Mouse (Mus musculus): Measurements from ENCODE around the gene Col19a1.

Col19a1 gene

DNA sequence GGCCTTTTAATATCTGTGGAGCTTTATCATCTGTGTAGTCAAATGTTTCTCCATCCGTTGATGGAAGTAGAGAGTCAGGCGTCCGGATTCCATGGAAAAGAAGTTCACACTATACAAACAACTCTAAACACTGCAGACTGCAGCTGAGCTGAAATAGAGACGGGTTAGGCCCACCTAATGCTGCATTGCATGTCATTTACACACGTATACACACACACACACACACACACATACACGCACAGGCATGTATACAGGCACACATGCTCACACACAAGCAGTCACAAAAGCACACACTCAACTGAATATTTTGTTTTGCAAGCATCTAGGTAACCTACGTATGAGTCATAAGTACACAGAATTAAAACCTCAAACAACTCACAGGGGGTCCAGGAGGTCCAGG, 284.2 kb downstream of the Col19a1 start:
- DNase-seq = no peak

GRCm38 (mm10) chr1:24302674-24303073, 284.6 kb downstream of the Col19a1 start:
- DNase-seq = peak; percentile 67

- no peak for DNase-seq
Measured at GRCm38 (mm10) chr1:24300700-24301099, 286.6 kb downstream of the Col19a1 start.

- DNase-seq = no peak
Measured at GRCm38 (mm10) chr1:24294979-24295942, 292.0 kb downstream of the Col19a1 start.

- DNase-seq = no peak
Measured at GRCm38 (mm10) chr1:24292515-24292914, 294.8 kb downstream of the Col19a1 start.

DNA sequence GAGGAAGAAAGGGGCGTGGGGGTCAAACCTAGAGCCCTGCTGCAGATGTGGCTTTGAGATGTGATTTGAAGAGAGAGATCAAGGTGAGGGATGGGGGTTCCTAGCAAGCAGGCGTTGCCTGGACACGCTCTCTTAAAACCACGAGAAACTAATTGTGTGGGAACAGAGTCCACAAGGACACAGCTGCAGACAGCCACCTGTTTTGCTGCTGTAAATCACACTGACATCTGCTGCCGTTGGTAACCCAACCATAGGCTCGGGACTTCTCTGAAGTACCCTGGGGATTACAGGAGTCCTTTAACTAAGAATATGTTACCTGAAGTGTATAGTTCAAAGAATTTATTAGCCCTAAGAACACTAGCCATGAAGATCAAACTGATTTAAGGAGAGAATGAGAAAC, 300.9 kb downstream of the Col19a1 start:
- no peak for DNase-seq

GRCm38 (mm10) chr1:24267022-24267421, 320.2 kb downstream of the Col19a1 start:
- DNase-seq = no peak

- no peak for DNase-seq
Measured at GRCm38 (mm10) chr1:24261181-24261580, 326.1 kb downstream of the Col19a1 start.

GRCm38 (mm10) chr1:24259419-24259818, 327.9 kb downstream of the Col19a1 start:
- DNase-seq = no peak

GRCm38 (mm10) chr1:24257961-24258360, 329.3 kb downstream of the Col19a1 start:
- DNase-seq = no peak

- no peak for DNase-seq
Measured at GRCm38 (mm10) chr1:24249105-24249664, 338.1 kb downstream of the Col19a1 start.

DNA sequence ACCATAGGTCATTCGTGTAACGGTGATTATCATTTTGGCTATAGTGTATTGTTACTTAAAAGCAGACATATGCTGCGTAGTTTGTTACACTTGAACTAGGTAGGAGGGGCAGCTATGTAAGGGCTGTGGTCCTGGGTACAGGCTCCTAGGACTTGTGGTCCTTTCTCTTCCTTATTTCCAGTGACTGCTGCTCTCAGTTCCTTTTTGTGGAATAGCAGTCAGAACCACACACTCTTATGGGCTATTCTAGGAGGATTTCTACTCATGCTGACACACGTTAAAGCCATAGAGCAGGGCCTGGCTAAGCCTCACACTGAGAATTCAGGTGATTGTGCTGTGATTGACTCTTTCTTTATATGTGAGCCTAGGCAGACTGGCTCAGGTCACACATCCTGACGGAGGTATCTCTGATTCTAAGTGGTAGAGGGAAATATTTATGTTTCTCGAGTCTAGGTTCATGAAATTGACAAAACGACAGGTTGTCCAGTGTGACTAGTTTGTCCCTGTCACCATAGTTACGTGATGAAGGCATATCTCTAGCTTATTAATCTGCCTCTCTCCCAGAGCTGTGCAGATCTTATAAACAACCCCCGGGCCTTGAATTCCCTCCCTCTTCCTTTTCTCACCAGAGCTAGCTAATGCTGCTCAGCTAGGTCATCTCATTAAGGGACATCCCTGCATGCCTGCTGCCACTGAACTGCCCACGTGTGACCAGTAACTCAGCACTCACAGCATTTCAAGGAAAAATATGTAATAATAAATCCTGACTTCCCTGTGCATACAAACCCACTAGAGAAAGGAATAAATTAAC, 338.8 kb downstream of the Col19a1 start:
- DNase-seq = no peak

DNA sequence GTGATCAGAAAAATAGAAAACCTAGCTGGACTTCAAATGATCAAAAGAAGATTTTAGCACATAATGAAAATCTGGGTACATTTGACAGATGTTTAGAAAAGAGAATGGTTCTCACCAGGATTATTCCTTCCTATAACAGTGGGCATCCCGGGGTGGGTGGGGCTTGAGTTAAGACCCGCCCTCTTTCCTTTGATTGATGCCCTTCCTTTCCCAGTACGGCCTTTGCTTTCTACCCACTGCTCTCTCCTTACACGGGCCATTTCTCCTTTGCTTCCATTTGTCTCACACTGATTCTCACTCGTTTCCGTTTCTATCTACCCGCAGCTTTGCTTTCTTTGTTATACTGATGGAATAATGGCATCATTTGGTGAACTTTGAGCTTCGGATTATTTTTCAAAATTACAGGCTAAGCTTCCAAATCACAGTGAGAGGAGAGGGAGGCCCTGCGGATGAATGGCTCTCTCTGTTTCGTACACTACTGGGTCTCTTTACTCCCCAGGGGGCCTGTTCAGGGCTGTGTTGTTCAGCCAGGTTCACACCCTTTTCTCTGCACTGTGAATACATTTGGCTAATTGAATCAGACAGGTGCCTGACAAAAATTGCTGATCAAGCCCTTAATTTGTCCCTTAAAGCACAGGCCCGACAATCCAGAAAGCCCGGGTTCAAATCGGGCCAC, 341.4 kb downstream of the Col19a1 start:
- DNase-seq = no peak

- no peak for DNase-seq
Measured at GRCm38 (mm10) chr1:24244931-24245330, 342.3 kb downstream of the Col19a1 start.

- no peak for DNase-seq
Measured at GRCm38 (mm10) chr1:24240039-24240691, 347.1 kb downstream of the Col19a1 start.

DNA sequence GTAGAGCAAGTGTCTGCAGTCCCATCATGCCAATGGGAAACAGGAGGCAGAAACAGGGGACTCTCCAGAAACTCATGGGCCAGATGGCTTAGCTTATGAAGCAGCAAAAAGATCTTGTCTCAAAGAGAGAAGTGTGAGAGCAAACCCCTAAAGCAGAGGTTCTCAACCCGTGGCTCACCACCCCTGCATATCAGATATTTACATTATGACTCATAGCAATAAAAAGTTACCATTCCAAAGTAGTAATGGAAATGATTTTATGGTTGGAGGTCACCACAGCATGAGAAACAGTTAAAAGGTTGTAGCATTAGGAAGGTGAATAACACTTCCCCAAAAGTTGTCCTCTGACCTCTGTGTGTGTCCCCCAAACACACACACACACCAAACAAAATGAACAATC, 350.9 kb downstream of the Col19a1 start:
- no peak for DNase-seq

- no peak for DNase-seq
Measured at GRCm38 (mm10) chr1:24231504-24232270, 355.6 kb downstream of the Col19a1 start.

DNA sequence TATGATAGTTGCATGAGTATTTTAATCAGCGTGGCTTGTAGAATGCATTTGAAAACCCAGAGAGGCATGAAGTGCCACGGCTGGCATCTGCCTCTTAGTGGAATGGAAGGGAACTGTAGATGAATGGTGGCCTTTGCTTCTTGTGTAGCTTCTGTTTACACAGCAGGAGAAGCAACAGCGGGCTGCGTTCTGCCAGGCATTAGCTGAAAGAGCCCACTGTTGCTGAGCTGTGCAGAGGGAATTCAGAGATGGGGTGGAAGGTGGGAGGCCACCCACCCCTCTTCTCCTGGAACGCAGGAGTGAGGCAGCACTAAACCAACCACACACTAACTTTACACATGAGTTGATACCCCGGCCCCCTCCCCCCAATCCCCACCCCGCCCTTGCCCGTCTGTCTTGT, 356.8 kb downstream of the Col19a1 start:
- DNase-seq = no peak

- DNase-seq = peak; percentile 43
Measured at GRCm38 (mm10) chr1:24229552-24229951, 357.7 kb downstream of the Col19a1 start.

GRCm38 (mm10) chr1:24226941-24227711, 360.1 kb downstream of the Col19a1 start:
- no peak for DNase-seq
